Mouse (Mus musculus) embryonic facial prominence, embryonic 14.5 days (tissue): ENCODE results near the gene Caln1. TPM values are rescaled to one million over a fixed set of nuclear protein-coding genes. Genes with fewer than 3 reads are reported as not detected.

ENCODE experiments used
- ATAC-seq: fragments of 200-750 bp; cut with Nextera tagmentation; 2 replicates; pipeline ENCODE4 v1.8.0; 2017; ENCODE audit warnings: low read depth, moderate number of reproducible peaks, moderate TSS enrichment
- DNase-seq: peaks from one replicate; pipeline ENCODE4 v3.0.0-alpha.2; 2015; ENCODE audit warnings: low spot score
- H3K27ac ChIP-seq: fragments of 300-500 bp; sonication (generic); replicated peaks from 2 replicates; pipeline ENCODE4 v1.5.1; 2014; ENCODE audit warnings: low read depth, mild to moderate bottlenecking, low read length, moderate library complexity
- H3K27me3 ChIP-seq: fragments of 300-500 bp; sonication (generic); replicated peaks from 2 replicates; pipeline ENCODE4 v1.6.1; 2014; ENCODE audit warnings: low read length; ENCODE audit not compliant: control insufficient read depth, insufficient read depth
- H3K36me3 ChIP-seq: fragments of 300-500 bp; sonication (generic); 2 replicates; pipeline ENCODE4 v1.6.1; 2014; ENCODE audit warnings: low read length, mixed read lengths; ENCODE audit not compliant: control insufficient read depth, insufficient read depth
- H3K4me1 ChIP-seq: fragments of 300-500 bp; sonication (generic); 2 replicates; pipeline ENCODE4 v1.6.1; 2014; ENCODE audit warnings: antibody characterized with exemption, low read length; ENCODE audit not compliant: control insufficient read depth, insufficient read depth
- H3K4me2 ChIP-seq: fragments of 300-500 bp; sonication (generic); 2 replicates; pipeline ENCODE4 v1.6.1; 2014; ENCODE audit warnings: low read depth, mild to moderate bottlenecking, low read length, moderate library complexity, mixed read lengths
- H3K4me3 ChIP-seq: fragments of 300-500 bp; sonication (generic); 2 replicates; pipeline ENCODE4 v1.5.1; 2014; ENCODE audit warnings: low read depth, mild to moderate bottlenecking, low read length
- H3K9ac ChIP-seq: fragments of 300-500 bp; sonication (generic); 2 replicates; pipeline ENCODE4 v1.6.1; 2014; ENCODE audit warnings: low read depth, mild to moderate bottlenecking, low read length, moderate library complexity, mixed read lengths
- H3K9me3 ChIP-seq: fragments of 300-500 bp; sonication (generic); 2 replicates; pipeline ENCODE4 v1.6.1; 2016; ENCODE audit warnings: low read length; ENCODE audit not compliant: control insufficient read depth
- WGBS: fragments of 180-500 bp; shearing (Covaris S2); extraction: QIAGEN DNeasy Blood & Tissue Kit; methylation state at CpG from one replicate; pipeline ENCODE4 v1.1.7; 2014; 5-methylcytosine and 5-hydroxymethylcytosine counted together
- polyA plus RNA-seq: library from polyadenylated mRNA; unstranded; fragments of >200 nt; fragmentation: Nextera tagmentation; extraction: Ambion mirVana; gene quantifications from 2 replicates; pipeline ENCODE4 v1.2.1, GENCODE M21; 2014

The Caln1 gene
- polyA plus RNA-seq, 1 experiment from 2014 or later, result 2.2 TPM

- DNase-seq (no peak), ATAC-seq (no peak)
- Histone ChIP-seq H3K4me1 (no peaks in the 10 kb centered on the region), H3K27me3 (no peaks in the 10 kb centered on the region), H3K4me2 (no peak overlapping the region), H3K36me3 (no peaks in the 10 kb centered on the region), H3K27ac (no peak overlapping the region), H3K9me3 (no peaks in the 10 kb centered on the region), H3K4me3 (no peak overlapping the region), H3K9ac (no peak overlapping the region)
- 77% methylated on average over 4 of the region's 4 CpGs for WGBS
Measured at GRCm38 (mm10) chr5:130715181-130715580, 345.9 kb downstream of the Caln1 start.

- no peak overlapping the region for H3K27ac ChIP-seq
- ATAC-seq (no peak), DNase-seq (peak; percentile 13)
- H3K4me1 ChIP-seq, result no peaks in the 10 kb centered on the region
- WGBS, result 60% methylated on average over 9 of the region's 9 CpGs
- no peak overlapping the region for H3K4me2 ChIP-seq
- no peaks in the 10 kb centered on the region for H3K36me3 ChIP-seq
- H3K9ac ChIP-seq, result no peak overlapping the region
- H3K27me3 ChIP-seq, result no peaks in the 10 kb centered on the region
- no peaks in the 10 kb centered on the region for H3K9me3 ChIP-seq
- no peak overlapping the region for H3K4me3 ChIP-seq
Measured at GRCm38 (mm10) chr5:130718385-130718784, 349.1 kb downstream of the Caln1 start.

GRCm38 (mm10) chr5:130742171-130742570, 372.9 kb downstream of the Caln1 start:
- DNase-seq, result no peak
- WGBS, result 83% methylated on average over 13 of the region's 13 CpGs
- no peak for ATAC-seq

GRCm38 (mm10) chr5:130757517-130757916, 388.3 kb downstream of the Caln1 start:
- Histone ChIP-seq H3K4me2 (no peak overlapping the region), H3K27me3 (no peaks in the 10 kb centered on the region), H3K9me3 (0 out of 2 replicates have a peak, but pooled peaks cover 7% of the 10 kb centered on the region), H3K4me3 (no peak overlapping the region), H3K9ac (no peak overlapping the region), H3K27ac (no peak overlapping the region), H3K4me1 (no peaks in the 10 kb centered on the region), H3K36me3 (no peaks in the 10 kb centered on the region)
- 84% methylated on average over 3 of the region's 3 CpGs for WGBS
- DNase-seq, result no peak
- ATAC-seq, result no peak

More at GRCm38 (mm10) chr5:130742171-130742570, 372.9 kb downstream of the Caln1 start:
- Histone ChIP-seq H3K36me3 (no peaks in the 10 kb centered on the region), H3K4me1 (no peaks in the 10 kb centered on the region), H3K4me2 (no peak overlapping the region), H3K27ac (no peak overlapping the region), H3K27me3 (no peaks in the 10 kb centered on the region), H3K4me3 (no peak overlapping the region), H3K9me3 (no peaks in the 10 kb centered on the region), H3K9ac (no peak overlapping the region)

DNA sequence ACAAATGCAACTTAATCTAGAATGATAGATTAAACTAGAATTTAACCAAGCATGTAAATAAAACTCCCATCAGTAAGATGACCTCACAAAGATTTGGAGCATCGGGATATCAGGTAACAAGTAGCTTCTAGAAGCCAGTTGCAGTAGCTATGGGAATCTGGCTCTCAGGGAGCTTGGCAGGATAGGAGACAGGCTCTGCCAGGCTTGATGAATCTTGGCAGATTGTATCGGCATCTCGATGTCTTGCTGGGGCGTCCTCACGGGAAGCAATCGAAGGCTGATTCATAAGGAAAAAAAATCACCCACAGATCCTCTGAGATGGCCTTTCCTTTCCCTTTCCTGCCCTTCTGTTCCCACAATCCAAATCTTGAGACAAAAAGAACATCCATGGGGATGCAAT, 396.5 kb downstream of the Caln1 start:
- 81% methylated on average over 6 of the region's 6 CpGs for WGBS
- DNase-seq, result peak; percentile 20

GRCm38 (mm10) chr5:130771061-130771741, 401.9 kb downstream of the Caln1 start:
- no peaks in the 10 kb centered on the region for H3K27me3 ChIP-seq
- no peak overlapping the region for H3K9ac ChIP-seq
- no peak for ATAC-seq
- H3K27ac ChIP-seq, result no peak overlapping the region
- H3K36me3 ChIP-seq, result no peaks in the 10 kb centered on the region
- no peak overlapping the region for H3K4me3 ChIP-seq
- peaks cover 6% of the 10 kb centered on the region; the same call in 1 of the 2 replicates for H3K9me3 ChIP-seq
- WGBS, result 84% methylated on average over 5 of the region's 5 CpGs
- H3K4me1 ChIP-seq, result no peaks in the 10 kb centered on the region
- no peak overlapping the region for H3K4me2 ChIP-seq
- no peak for DNase-seq

More for the DNA sequence above, 396.5 kb downstream of the Caln1 start:
- Histone ChIP-seq H3K36me3 (no peaks in the 10 kb centered on the region), H3K9ac (no peak overlapping the region), H3K4me3 (no peak overlapping the region), H3K27me3 (no peaks in the 10 kb centered on the region), H3K4me1 (no peaks in the 10 kb centered on the region), H3K9me3 (peaks cover 6% of the 10 kb centered on the region; the same call in 1 of the 2 replicates), H3K27ac (no peak overlapping the region), H3K4me2 (no peak overlapping the region)
- ATAC-seq, result no peak

GRCm38 (mm10) chr5:130772491-130772890, 403.2 kb downstream of the Caln1 start:
- Histone ChIP-seq H3K4me2 (no peak overlapping the region), H3K27ac (no peak overlapping the region), H3K36me3 (no peaks in the 10 kb centered on the region), H3K27me3 (no peaks in the 10 kb centered on the region), H3K9me3 (peaks cover under 1% of the 10 kb centered on the region; the same call in 1 of the 2 replicates), H3K4me1 (no peaks in the 10 kb centered on the region), H3K4me3 (no peak overlapping the region), H3K9ac (no peak overlapping the region)
- 86% methylated on average over 6 of the region's 6 CpGs for WGBS
- no peak for DNase-seq
- ATAC-seq, result no peak

DNA sequence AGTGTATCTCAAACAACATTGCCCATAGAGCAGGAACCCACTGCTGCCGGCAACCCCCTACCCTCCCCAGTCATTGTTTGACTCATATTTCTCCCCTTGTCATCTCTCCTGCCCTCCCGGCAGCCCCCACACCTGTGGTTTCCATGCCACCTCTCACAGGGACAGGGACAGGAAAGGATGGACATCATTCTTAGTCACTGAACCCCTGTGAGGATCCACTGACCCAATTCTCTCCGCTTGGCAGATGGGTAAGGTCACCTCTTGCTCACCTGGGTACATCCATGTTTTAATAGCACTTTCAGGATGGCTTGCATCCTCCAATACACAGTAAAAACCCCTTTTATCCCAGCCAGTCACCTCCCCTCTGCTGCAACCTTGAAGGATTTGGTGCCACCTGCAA, 405.7 kb downstream of the Caln1 start:
- WGBS, result 85% methylated on average over 3 of the region's 3 CpGs
- H3K4me2 ChIP-seq, result no peak overlapping the region
- no peaks in the 10 kb centered on the region for H3K36me3 ChIP-seq
- H3K4me1 ChIP-seq, result no peaks in the 10 kb centered on the region
- ATAC-seq, result no peak
- no peak overlapping the region for H3K27ac ChIP-seq
- no peaks in the 10 kb centered on the region for H3K27me3 ChIP-seq
- no peak overlapping the region for H3K4me3 ChIP-seq
- no peak for DNase-seq
- no peak overlapping the region for H3K9ac ChIP-seq
- H3K9me3 ChIP-seq, result no peaks in the 10 kb centered on the region
